Mouse (Mus musculus): ENCODE measurements around the gene Fgfr2. TPM values are rescaled to one million over a fixed set of nuclear protein-coding genes. Genes with fewer than 3 reads are reported as not detected.

The Fgfr2 gene
- polyA plus RNA-seq, 1 experiment: 3.0 TPM

- TF ChIP-seq CTCF (IDR thresholded peaks at IDR 0.05; ENCODE audit: control insufficient read depth, insufficient read depth, insufficient replicate concordance, low read depth, low read length) (no peak), POLR2A (IDR thresholded peaks at IDR 0.05; ENCODE audit: control insufficient read depth, low read depth, low read length) (no peak)
- H3K4me1 ChIP-seq (ENCODE audit: control insufficient read depth, insufficient read depth, low read length): no peaks in the 10 kb centered on the region
- no peak overlapping the region for H3K4me3 ChIP-seq (ENCODE audit: control insufficient read depth, low read depth, low read length)
- no peaks in the 10 kb centered on the region for H3K36me3 ChIP-seq (ENCODE audit: control insufficient read depth, insufficient read depth, low read length)
- no peaks in the 10 kb centered on the region for H3K27me3 ChIP-seq (ENCODE audit: control insufficient read depth, insufficient read depth, low read length)
- H3K27ac ChIP-seq (ENCODE audit: control insufficient read depth, insufficient read depth, low read depth, low read length): no peak overlapping the region
Measured at GRCm38 (mm10) chr7:132284048-132284737, 839.0 kb downstream of the Fgfr2 start.

GRCm38 (mm10) chr7:132282576-132282975 lies 840.6 kb downstream of the Fgfr2 start:
- Histone ChIP-seq H3K27ac (ENCODE audit: control insufficient read depth, insufficient read depth, low read depth, low read length) (no peak overlapping the region), H3K4me1 (ENCODE audit: control insufficient read depth, insufficient read depth, low read length) (no peaks in the 10 kb centered on the region), H3K4me3 (ENCODE audit: control insufficient read depth, low read depth, low read length) (no peak overlapping the region), H3K27me3 (ENCODE audit: control insufficient read depth, insufficient read depth, low read length) (no peaks in the 10 kb centered on the region), H3K36me3 (ENCODE audit: control insufficient read depth, insufficient read depth, low read length) (no peaks in the 10 kb centered on the region)
- no peak for TF ChIP-seq CTCF (IDR thresholded peaks at IDR 0.05; ENCODE audit: control insufficient read depth, insufficient read depth, insufficient replicate concordance, low read depth, low read length)
- no peak for TF ChIP-seq POLR2A (IDR thresholded peaks at IDR 0.05; ENCODE audit: control insufficient read depth, low read depth, low read length)

- Histone ChIP-seq H3K4me1 (ENCODE audit: control insufficient read depth, insufficient read depth, low read length) (no peaks in the 10 kb centered on the region), H3K4me3 (ENCODE audit: control insufficient read depth, low read depth, low read length) (no peak overlapping the region), H3K27me3 (ENCODE audit: control insufficient read depth, insufficient read depth, low read length) (no peaks in the 10 kb centered on the region), H3K27ac (ENCODE audit: control insufficient read depth, insufficient read depth, low read depth, low read length) (no peak overlapping the region), H3K36me3 (ENCODE audit: control insufficient read depth, insufficient read depth, low read length) (no peaks in the 10 kb centered on the region)
- TF ChIP-seq POLR2A (IDR thresholded peaks at IDR 0.05; ENCODE audit: control insufficient read depth, low read depth, low read length): no peak
- TF ChIP-seq CTCF (IDR thresholded peaks at IDR 0.05; ENCODE audit: control insufficient read depth, insufficient read depth, insufficient replicate concordance, low read depth, low read length): no peak
Measured at GRCm38 (mm10) chr7:132282161-132282560, 841.0 kb downstream of the Fgfr2 start.

- no peak for TF ChIP-seq CTCF (IDR thresholded peaks at IDR 0.05; ENCODE audit: control insufficient read depth, insufficient read depth, insufficient replicate concordance, low read depth, low read length)
- no peak for TF ChIP-seq POLR2A (IDR thresholded peaks at IDR 0.05; ENCODE audit: control insufficient read depth, low read depth, low read length)
- Histone ChIP-seq H3K4me1 (ENCODE audit: control insufficient read depth, insufficient read depth, low read length) (no peaks in the 10 kb centered on the region), H3K27me3 (ENCODE audit: control insufficient read depth, insufficient read depth, low read length) (no peaks in the 10 kb centered on the region), H3K4me3 (ENCODE audit: control insufficient read depth, low read depth, low read length) (no peak overlapping the region), H3K27ac (ENCODE audit: control insufficient read depth, insufficient read depth, low read depth, low read length) (no peak overlapping the region), H3K36me3 (ENCODE audit: control insufficient read depth, insufficient read depth, low read length) (no peaks in the 10 kb centered on the region)
Measured at GRCm38 (mm10) chr7:132281753-132282152, 841.4 kb downstream of the Fgfr2 start.

GRCm38 (mm10) chr7:132278658-132279057 lies 844.5 kb downstream of the Fgfr2 start:
- no peaks in the 10 kb centered on the region for H3K27me3 ChIP-seq (ENCODE audit: control insufficient read depth, insufficient read depth, low read length)
- H3K27ac ChIP-seq (ENCODE audit: control insufficient read depth, insufficient read depth, low read depth, low read length): no peak overlapping the region
- no peak overlapping the region for H3K4me3 ChIP-seq (ENCODE audit: control insufficient read depth, low read depth, low read length)
- H3K4me1 ChIP-seq (ENCODE audit: control insufficient read depth, insufficient read depth, low read length): no peaks in the 10 kb centered on the region
- H3K36me3 ChIP-seq (ENCODE audit: control insufficient read depth, insufficient read depth, low read length): no peaks in the 10 kb centered on the region
- no peak for TF ChIP-seq CTCF (IDR thresholded peaks at IDR 0.05; ENCODE audit: control insufficient read depth, insufficient read depth, insufficient replicate concordance, low read depth, low read length)
- TF ChIP-seq POLR2A (IDR thresholded peaks at IDR 0.05; ENCODE audit: control insufficient read depth, low read depth, low read length): no peak

GRCm38 (mm10) chr7:132276287-132276686 lies 846.9 kb downstream of the Fgfr2 start:
- Histone ChIP-seq H3K27me3 (ENCODE audit: control insufficient read depth, insufficient read depth, low read length) (no peaks in the 10 kb centered on the region), H3K27ac (ENCODE audit: control insufficient read depth, insufficient read depth, low read depth, low read length) (no peak overlapping the region), H3K4me1 (ENCODE audit: control insufficient read depth, insufficient read depth, low read length) (no peaks in the 10 kb centered on the region), H3K4me3 (ENCODE audit: control insufficient read depth, low read depth, low read length) (no peak overlapping the region), H3K36me3 (ENCODE audit: control insufficient read depth, insufficient read depth, low read length) (no peaks in the 10 kb centered on the region)
- no peak for TF ChIP-seq POLR2A (IDR thresholded peaks at IDR 0.05; ENCODE audit: control insufficient read depth, low read depth, low read length)
- no peak for TF ChIP-seq CTCF (IDR thresholded peaks at IDR 0.05; ENCODE audit: control insufficient read depth, insufficient read depth, insufficient replicate concordance, low read depth, low read length)

- H3K36me3 ChIP-seq (ENCODE audit: control insufficient read depth, insufficient read depth, low read length): no peaks in the 10 kb centered on the region
- no peaks in the 10 kb centered on the region for H3K4me1 ChIP-seq (ENCODE audit: control insufficient read depth, insufficient read depth, low read length)
- TF ChIP-seq POLR2A (IDR thresholded peaks at IDR 0.05; ENCODE audit: control insufficient read depth, low read depth, low read length) (no peak), CTCF (IDR thresholded peaks at IDR 0.05; ENCODE audit: control insufficient read depth, insufficient read depth, insufficient replicate concordance, low read depth, low read length) (no peak)
Measured at GRCm38 (mm10) chr7:132273741-132274513, 849.2 kb downstream of the Fgfr2 start.

More at GRCm38 (mm10) chr7:132273741-132274513, 849.2 kb downstream of the Fgfr2 start:
- H3K4me3 ChIP-seq (ENCODE audit: control insufficient read depth, low read depth, low read length): no peak overlapping the region
- no peak overlapping the region for H3K27ac ChIP-seq (ENCODE audit: control insufficient read depth, insufficient read depth, low read depth, low read length)
- no peaks in the 10 kb centered on the region for H3K27me3 ChIP-seq (ENCODE audit: control insufficient read depth, insufficient read depth, low read length)
